Mouse (Mus musculus) spleen, adult 2 months (tissue): ENCODE data around the gene Smyd1.

Experiments used
- CTCF ChIP-seq: fragments of 200-500 bp; IDR thresholded peaks from 2 replicates; pipeline ENCODE4 v1.5.1; 2011; ENCODE audit warnings: mild to moderate bottlenecking, inconsistent platforms; ENCODE audit not compliant: insufficient read depth, insufficient read length, insufficient replicate concordance; ENCODE audit errors: extremely low read depth
- POLR2A ChIP-seq: fragments of 200-500 bp; IDR thresholded peaks from 2 replicates; pipeline ENCODE4 v1.6.1; 2011; ENCODE audit warnings: low read depth, low read length, inconsistent platforms

- TF ChIP-seq CTCF (no peak), POLR2A (no peak)
Measured at GRCm38 (mm10) chr6:71369416-71369815, 47.4 kb upstream of the Smyd1 start.
